Mouse (Mus musculus): Measurements from ENCODE around the gene Cts7. TPM values are rescaled to one million over a fixed set of nuclear protein-coding genes. Genes with fewer than 3 reads are reported as not detected.

The Cts7 gene
- polyA plus RNA-seq (2017; shearing (Covaris generic)): not detected

GRCm38 (mm10) chr13:61358097-61358496 is at the start of gene Cts7:
TSS of gene Cts7 (minus strand) at chr13:61358197.

Other genes starting within 250 kb of the Cts7 start
- not detected for gene Ctsr, start 193.9 kb downstream of the Cts7 start, polyA plus RNA-seq (2017; shearing (Covaris generic))
- not detected for gene Cts6, start 154.8 kb downstream of the Cts7 start, polyA plus RNA-seq (2017; shearing (Covaris generic))
- gene Cts8, start 102.8 kb downstream of the Cts7 start, polyA plus RNA-seq (2017; shearing (Covaris generic)): not detected
- gene Gm49398, start 69.4 kb downstream of the Cts7 start, polyA plus RNA-seq (2017; shearing (Covaris generic)): not detected
- not detected for gene Ctsm, start 183.6 kb upstream of the Cts7 start, polyA plus RNA-seq (2017; shearing (Covaris generic))
- gene Gm49352, start 210.0 kb upstream of the Cts7 start, polyA plus RNA-seq (2017; shearing (Covaris generic)): not detected
- gene Cts3, start 211.9 kb upstream of the Cts7 start, polyA plus RNA-seq (2017; shearing (Covaris generic)): not detected